Mouse (Mus musculus) heart, adult 18-20 months (tissue): ENCODE data around the gene Slc15a5. TPM values are rescaled to one million over a fixed set of nuclear protein-coding genes. Genes with fewer than 3 reads are reported as not detected.
A peak's percentile ranks its signal among the peaks of the same experiment; 100 is the strongest.

Experiments used
- DNase-seq, 2 experiments: peaks; one replicate each; pipeline ENCODE4 v3.0.0; 2021 to 2022; ENCODE audit warnings: mixed read lengths in 1 of 2
- total RNA-seq, 2 experiments: library from RNA; stranded (reverse); gene quantifications; 2 replicates each; pipeline ENCODE4 v1.2.3; 2021

Gene Slc15a5
- total RNA-seq, 2 experiments from 2014 or later = 0.44 TPM; not detected in 1

DNA sequence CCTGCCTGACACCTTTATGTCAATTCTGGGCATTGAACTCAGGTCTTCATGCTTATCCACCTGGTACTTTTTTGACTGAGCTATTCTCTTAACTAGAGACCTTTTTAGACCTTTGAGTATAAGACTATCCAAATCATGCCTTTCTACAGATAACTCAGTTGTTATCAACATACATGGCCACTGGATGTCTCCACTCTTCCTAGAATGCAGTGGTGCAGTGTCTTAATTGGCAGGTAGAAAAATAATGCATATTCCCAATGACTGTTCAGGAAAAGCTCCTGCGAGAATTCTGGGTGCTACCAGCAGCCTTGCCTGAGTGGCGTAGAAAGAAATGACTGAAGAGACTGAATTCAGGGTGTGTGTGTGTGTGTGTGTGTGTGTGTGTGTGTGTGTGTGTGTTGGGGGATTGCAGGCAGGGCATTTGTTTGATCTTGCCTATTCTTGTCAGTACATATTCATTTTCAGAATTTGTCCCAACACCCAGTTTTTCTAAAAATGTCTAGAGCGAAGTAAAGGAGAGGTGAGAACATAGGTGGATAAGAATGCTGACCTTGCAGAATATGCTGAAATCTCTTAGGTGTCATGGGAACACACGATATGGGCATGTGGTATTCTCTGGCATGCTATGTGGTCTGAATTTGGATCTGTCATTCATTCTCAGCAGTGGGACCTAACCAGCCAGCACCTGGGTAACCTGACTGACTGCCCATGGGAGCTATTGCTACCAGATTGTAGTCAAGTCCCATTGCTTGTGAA lies 119.5 kb downstream of the Slc15a5 start:
- no peak for DNase-seq

DNA sequence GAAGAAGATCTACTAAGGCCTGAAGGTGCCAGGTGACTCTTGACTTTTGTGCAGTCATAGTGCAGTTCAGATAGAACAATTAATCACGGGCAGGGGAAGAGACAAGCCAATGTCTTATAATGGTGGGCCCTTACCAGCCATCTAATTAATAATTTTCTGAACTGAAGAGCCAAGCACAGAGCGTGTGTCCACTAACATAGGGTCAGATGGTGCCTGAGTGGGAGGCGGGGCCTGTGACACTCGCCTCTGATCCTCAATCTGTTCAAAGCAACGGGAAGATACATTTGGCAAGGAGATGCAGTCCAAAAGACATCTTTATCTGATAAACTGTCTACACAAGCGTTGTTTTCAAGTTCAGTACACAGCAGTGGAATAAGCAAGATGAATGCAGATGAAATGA lies 122.1 kb downstream of the Slc15a5 start:
- no peak for DNase-seq

DNA sequence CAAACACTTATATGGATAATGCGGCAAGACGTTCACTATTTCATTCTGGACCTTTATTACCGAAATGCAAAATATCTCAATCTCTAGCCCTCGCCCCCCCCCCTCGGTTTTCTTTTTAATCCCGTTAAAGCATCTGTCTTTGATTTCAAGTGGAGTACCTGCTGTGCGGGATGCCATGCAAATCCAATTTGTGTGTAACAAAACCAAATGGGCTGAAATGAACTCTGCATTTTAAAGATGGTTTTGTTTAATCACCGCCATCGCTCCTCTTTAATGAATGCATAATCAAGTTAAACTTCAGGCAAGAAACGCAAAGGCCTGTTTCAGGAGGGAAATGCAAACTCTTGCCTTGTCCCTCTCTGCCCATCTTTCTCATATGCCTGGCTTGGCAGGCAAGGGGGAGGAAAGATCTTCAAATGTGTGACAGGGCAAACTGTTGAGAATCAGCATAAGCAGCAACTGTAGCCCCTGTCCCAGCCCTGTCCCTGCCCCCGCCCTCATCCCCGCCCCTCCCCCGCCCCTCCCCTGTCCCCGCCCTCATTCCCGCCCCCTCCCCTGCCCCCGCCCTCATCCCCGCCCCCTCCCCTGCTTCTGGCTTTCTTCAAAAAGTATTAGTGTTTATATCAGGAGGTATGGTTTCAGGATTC lies 122.8 kb downstream of the Slc15a5 start:
- DNase-seq = no peak

DNA sequence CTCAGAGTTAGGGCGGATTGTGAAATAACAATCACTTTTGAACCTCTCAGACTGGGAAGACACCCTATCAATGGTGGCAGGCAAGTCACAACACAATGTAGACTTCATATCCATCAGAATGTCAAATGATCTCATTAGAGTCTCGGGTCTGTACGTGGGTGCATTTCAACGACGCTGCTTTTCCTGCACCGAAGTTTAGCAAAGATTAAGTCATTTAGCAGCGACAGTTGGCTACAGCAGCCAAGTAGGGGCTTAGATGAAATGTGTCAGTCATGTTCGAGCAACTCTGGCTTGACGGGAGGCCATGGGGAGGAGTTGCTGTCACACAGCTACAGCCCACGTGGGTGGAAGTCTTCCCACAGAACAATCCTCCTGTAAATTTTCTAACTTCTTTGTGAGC lies 133.2 kb downstream of the Slc15a5 start:
- no peak for DNase-seq

DNA sequence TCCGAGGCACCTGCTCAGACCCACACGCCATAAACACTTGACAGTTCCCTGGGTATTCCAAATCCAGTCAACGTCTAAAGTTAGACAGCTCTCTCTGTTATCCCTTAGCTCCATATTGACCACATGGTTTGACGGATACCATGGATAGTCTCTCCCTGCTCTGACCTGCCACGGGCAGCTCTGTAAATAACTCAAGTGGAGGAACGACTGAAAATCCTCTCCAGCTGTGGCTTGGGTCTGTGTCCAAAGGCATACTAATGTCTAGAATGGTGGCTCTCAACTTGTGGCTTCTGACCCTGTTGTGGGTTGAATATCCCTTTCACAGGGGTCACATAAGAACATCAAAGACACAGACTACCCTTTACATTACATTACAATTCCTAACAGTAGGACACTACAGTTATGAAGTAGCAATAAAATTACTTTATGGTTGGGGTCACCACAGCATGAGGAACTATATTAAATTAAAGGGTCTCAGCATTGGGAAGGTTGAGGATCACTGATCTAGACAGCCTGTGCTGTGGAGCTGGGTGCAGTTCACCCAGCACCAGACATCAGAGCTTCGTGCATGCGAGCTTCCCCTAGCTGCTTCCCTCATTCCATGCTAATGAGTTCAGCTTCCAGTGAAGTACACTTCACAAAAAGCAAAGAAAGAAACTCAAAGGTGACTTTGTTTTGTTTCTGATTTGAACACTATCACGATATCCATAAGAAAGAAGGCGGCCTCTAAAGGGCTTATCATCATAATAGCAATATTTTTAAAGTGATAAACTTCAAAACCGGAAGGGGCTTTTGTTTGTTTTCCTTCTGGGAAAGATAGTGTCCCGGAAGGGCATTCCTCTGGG lies 139.1 kb downstream of the Slc15a5 start:
- DNase-seq = no peak

DNA sequence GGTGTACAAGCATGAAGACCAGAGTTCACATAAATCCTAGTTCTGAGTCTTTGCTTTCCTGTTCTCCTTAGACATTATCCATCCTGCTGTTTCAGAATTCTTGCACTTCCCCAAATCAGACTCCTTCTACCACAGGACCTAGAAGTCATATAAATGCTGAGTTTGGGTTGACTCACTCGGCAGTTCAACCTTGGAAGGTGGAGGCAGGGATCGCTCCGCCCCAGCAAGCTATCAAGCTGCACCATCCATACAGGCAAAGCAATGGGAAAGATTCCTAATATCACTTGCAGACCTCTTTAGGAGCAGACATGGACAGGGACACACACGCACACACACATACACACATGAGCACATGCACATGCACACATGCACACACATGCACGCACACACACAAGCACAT lies 142.2 kb downstream of the Slc15a5 start:
- DNase-seq = no peak

DNA sequence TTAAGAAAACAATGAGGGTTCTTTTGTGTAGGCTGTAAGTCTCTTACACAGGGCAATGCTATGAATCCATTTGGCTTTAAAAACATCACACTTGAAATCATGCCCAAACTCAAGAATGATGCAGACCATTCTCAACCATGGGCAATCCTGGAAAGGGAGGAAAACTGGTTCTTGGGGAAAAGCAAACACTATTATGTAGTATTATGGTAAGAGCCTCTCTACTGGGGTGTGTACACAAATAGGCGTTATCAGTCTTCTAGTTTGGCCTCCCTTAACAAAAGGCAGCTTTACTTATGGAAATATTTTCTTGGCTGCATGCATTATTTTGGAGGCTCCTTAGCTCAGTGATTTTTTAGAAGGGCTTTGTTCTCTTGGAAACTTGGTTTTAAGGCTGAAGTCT lies 143.4 kb downstream of the Slc15a5 start:
- no peak for DNase-seq

DNA sequence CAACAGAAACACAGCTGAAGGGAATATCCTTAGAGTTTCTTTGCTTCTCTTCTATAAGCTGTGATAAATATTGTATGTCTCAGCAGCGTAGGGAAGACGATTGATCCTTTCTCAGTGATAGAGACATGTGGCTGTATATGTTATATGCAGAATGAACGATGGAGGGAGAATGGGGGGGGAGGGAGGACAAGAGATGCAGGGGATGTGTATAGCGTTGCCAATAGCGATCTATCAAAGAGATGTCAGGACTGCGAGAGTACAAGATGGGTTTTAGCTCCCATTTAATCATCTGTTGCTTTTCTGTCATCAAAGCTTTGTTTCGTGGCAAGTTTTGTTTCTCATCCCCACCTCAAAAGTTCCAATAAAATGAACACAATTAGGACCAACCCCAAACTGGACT lies 143.9 kb downstream of the Slc15a5 start:
- DNase-seq = no peak

DNA sequence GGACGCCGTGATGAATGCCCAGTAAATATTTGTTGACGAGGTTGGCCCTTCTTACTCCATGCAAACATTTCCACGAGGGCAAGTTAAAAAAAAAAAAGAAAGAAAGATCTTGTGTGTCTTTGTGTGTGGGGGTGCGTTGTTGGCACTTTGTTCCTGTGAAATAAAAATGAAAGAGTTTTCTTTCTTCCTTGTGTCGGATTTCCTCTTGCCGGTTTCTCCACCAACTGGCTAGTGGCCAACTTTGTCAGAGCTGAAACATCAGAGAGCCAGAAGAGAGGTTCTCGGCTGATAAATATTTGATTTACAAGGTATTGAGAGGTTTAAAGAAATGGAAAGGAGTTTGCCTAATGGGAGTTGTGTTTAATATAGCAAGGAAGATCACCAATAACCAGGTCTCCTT lies 144.4 kb downstream of the Slc15a5 start:
- peak; percentile 3 to 15 for DNase-seq

DNA sequence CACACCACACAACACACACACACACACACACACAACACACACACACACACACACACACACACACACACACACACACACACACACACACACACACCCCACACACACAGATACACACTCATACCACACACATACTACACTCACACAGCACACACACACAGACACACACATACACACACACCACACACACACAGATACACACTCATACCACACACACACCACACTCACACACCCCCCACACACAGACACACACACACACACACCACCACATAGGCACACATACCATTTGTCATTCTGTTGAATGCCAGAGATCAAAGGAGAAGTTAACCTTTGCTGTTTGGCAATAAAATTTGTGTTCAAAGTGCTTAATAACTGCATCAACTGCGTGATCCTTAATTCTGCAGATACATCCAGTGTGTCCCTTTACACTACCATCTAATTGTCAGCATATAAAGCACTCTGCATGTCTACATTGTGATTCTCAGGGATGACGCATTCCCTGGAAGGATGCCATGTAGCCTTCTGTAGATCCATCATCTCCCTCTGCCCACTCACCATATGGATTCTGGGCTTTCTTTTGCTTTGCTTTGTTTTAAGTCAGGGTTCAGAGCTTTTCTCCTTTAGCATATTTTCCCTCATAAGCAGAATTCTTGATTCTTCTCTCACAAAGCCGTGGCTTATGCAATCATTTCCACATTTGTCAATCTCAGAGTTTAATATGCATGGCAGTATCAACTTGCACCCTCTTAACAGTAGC lies 145.0 kb downstream of the Slc15a5 start:
- DNase-seq = no peak

Other genes starting within 250 kb of the Slc15a5 start
- gene Mgst1, start 60.4 kb upstream of the Slc15a5 start, total RNA-seq = 100 to 1,000 TPM in 1 of 2 experiments, 10 to 100 TPM in 1; 85.8 to 147 TPM